Mouse (Mus musculus) E14TG2a.4 (cell line): ENCODE results near the gene Hddc2.

ENCODE experiments used
- H3K27me3 ChIP-seq: 2 replicates; pipeline ENCODE4 v1.6.1; 2014; ENCODE audit warnings: low read length, control low read depth; ENCODE audit not compliant: insufficient read depth
- H3K36me3 ChIP-seq: 2 replicates; pipeline ENCODE4 v1.6.1; 2014; ENCODE audit warnings: low read length, control low read depth; ENCODE audit not compliant: insufficient read depth
- H3K4me1 ChIP-seq: replicated peaks from 2 replicates; pipeline ENCODE4 v1.6.1; 2014; ENCODE audit warnings: low read depth, low read length, control low read depth
- H3K4me3 ChIP-seq: replicated peaks from 2 replicates; pipeline ENCODE4 v1.5.1; 2014; ENCODE audit warnings: mild to moderate bottlenecking, low read length
- H3K9me3 ChIP-seq: 2 replicates; pipeline ENCODE4 v1.6.1; 2014; ENCODE audit warnings: low read length, control low read depth
- CTCF ChIP-seq: conservative IDR thresholded peaks from 2 replicates; pipeline ENCODE4 v1.5.1; 2014; ENCODE audit warnings: low read length
- NANOG ChIP-seq: IDR thresholded peaks from 2 replicates; pipeline ENCODE4 v1.6.1; 2014; ENCODE audit warnings: borderline replicate concordance, low read length, mixed read lengths
- POU5F1 ChIP-seq: IDR thresholded peaks from 2 replicates; pipeline ENCODE4 v1.6.1; 2014; ENCODE audit warnings: low read length, borderline replicate concordance

The Hddc2 gene

GRCm38 (mm10) chr10:31312865-31313848 lies at the start of gene Hddc2:
TSS of gene Hddc2 (plus strand) at chr10:31313383.
- TF ChIP-seq CTCF = no peak
- TF ChIP-seq POU5F1 = no peak
- TF ChIP-seq NANOG = no peak
- H3K4me1 ChIP-seq = peaks cover 13% of the 10 kb centered on the region
- H3K27me3 ChIP-seq = no peaks in the 10 kb centered on the region
- peaks cover 27% of the 10 kb centered on the region for H3K36me3 ChIP-seq
- H3K9me3 ChIP-seq = no peaks in the 10 kb centered on the region
- peak within 1 kb of the TSS; percentile 86 for H3K4me3 ChIP-seq

- no peaks in the 10 kb centered on the region for H3K27me3 ChIP-seq
- no peaks in the 10 kb centered on the region for H3K4me1 ChIP-seq
- H3K9me3 ChIP-seq = no peaks in the 10 kb centered on the region
- no peaks in the 10 kb centered on the region for H3K36me3 ChIP-seq
- TF ChIP-seq NANOG = no peak
- TF ChIP-seq CTCF = no peak
- TF ChIP-seq POU5F1 = no peak
- H3K4me3 ChIP-seq = no peak overlapping the region
Measured at GRCm38 (mm10) chr10:31272738-31273137, 40.4 kb upstream of the Hddc2 start.

DNA sequence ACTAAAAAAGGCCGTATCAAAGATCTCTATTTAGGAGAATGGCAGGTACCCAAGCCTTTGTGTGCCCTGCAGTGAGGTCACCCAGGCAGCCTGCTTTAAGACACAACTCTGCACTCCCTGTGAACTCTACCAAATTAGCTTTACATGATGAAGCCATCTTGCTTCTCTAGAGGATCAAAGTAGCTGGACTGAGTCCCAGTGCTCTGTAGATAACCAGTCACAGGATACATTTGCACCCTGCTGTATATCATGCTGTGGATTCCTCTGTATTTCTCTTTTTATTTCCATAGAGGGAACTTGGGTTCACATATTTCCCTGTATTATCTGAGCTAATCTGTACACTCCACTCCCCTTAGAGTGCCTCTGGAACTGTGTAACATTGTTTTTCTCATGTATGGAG lies 40.0 kb upstream of the Hddc2 start:
- H3K27me3 ChIP-seq = no peaks in the 10 kb centered on the region

GRCm38 (mm10) chr10:31287787-31288186 lies 25.4 kb upstream of the Hddc2 start:
- H3K36me3 ChIP-seq = no peaks in the 10 kb centered on the region
- no peaks in the 10 kb centered on the region for H3K27me3 ChIP-seq
- H3K4me3 ChIP-seq = no peak overlapping the region
- TF ChIP-seq NANOG = no peak
- TF ChIP-seq POU5F1 = no peak
- TF ChIP-seq CTCF = no peak
- no peaks in the 10 kb centered on the region for H3K9me3 ChIP-seq
- no peaks in the 10 kb centered on the region for H3K4me1 ChIP-seq

More for the DNA sequence above, 40.0 kb upstream of the Hddc2 start:
- H3K4me3 ChIP-seq = no peak overlapping the region
- TF ChIP-seq POU5F1 (no peak), CTCF (no peak), NANOG (no peak)
- no peaks in the 10 kb centered on the region for H3K4me1 ChIP-seq
- no peaks in the 10 kb centered on the region for H3K36me3 ChIP-seq
- H3K9me3 ChIP-seq = no peaks in the 10 kb centered on the region

GRCm38 (mm10) chr10:31288697-31289390 lies 24.3 kb upstream of the Hddc2 start:
- Histone ChIP-seq H3K4me1 (no peaks in the 10 kb centered on the region), H3K4me3 (no peak overlapping the region), H3K36me3 (no peaks in the 10 kb centered on the region), H3K9me3 (no peaks in the 10 kb centered on the region), H3K27me3 (no peaks in the 10 kb centered on the region)
- no peak for TF ChIP-seq NANOG
- no peak for TF ChIP-seq CTCF
- no peak for TF ChIP-seq POU5F1

GRCm38 (mm10) chr10:31295705-31296104 lies 17.5 kb upstream of the Hddc2 start:
- no peak for TF ChIP-seq CTCF
- no peak for TF ChIP-seq POU5F1
- TF ChIP-seq NANOG = no peak
- H3K9me3 ChIP-seq = no peaks in the 10 kb centered on the region
- no peaks in the 10 kb centered on the region for H3K27me3 ChIP-seq
- no peaks in the 10 kb centered on the region for H3K36me3 ChIP-seq
- no peaks in the 10 kb centered on the region for H3K4me1 ChIP-seq
- H3K4me3 ChIP-seq = no peak overlapping the region

GRCm38 (mm10) chr10:31296458-31296857 lies 16.7 kb upstream of the Hddc2 start:
- Histone ChIP-seq H3K36me3 (no peaks in the 10 kb centered on the region), H3K4me3 (no peak overlapping the region), H3K9me3 (no peaks in the 10 kb centered on the region), H3K4me1 (no peaks in the 10 kb centered on the region), H3K27me3 (no peaks in the 10 kb centered on the region)
- TF ChIP-seq POU5F1 = no peak
- no peak for TF ChIP-seq NANOG
- no peak for TF ChIP-seq CTCF

GRCm38 (mm10) chr10:31297106-31297505 lies 16.1 kb upstream of the Hddc2 start:
- H3K4me1 ChIP-seq = no peaks in the 10 kb centered on the region
- no peaks in the 10 kb centered on the region for H3K27me3 ChIP-seq
- no peaks in the 10 kb centered on the region for H3K9me3 ChIP-seq
- H3K36me3 ChIP-seq = no peaks in the 10 kb centered on the region
- no peak overlapping the region for H3K4me3 ChIP-seq
- TF ChIP-seq CTCF = no peak
- no peak for TF ChIP-seq POU5F1
- TF ChIP-seq NANOG = no peak
